Mouse (Mus musculus): ENCODE data around the gene Rin3.

The Rin3 gene

GRCm38 (mm10) chr12:102340471-102340870, 57.6 kb downstream of the Rin3 start:
- DNase-seq = no peak

DNA sequence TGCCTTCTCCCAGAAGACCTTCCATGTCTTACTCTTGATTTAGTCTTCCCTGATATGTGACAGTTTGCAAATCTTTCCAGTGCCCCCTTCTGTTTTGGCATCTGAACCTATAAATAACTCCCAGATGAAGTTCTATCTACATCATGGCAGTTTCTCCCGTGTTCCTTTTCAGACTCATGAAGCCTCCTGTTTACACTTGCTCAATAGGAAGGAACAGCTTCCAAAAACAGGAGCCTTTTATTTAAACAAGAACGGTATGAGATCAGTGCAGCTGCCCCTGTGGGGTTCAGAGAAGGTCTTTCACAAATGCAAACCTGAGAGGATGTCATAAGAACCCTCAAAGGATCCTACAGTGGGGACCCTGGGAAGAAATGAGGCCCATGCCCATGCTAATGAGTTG, 59.3 kb downstream of the Rin3 start:
- DNase-seq = no peak

- DNase-seq = no peak
These were observed 59.8 kb downstream of the Rin3 start for GRCm38 (mm10) chr12:102342602-102343001.

- DNase-seq = no peak
These were observed 62.4 kb downstream of the Rin3 start for GRCm38 (mm10) chr12:102345031-102345815.

DNA sequence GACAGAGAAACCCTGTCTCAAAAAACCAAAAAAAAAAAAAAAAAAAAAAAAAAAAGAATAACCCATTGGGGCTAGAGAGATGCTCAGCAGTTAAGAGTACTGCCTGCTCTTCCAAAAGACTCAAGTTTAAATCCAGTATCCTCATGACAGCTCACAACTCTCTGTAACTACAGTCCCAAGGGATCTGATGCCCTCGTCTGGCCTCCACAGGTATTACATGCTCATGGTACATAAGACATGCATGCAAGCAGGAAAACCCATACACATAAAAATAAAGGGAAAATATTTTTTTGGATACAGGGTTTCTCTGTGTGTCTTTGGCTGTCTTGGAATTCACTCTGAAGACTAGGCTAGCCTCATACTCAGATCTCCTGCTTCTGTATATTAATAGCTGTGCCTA, 63.7 kb downstream of the Rin3 start:
- no peak for DNase-seq

- no peak for DNase-seq
These were observed 65.6 kb downstream of the Rin3 start for GRCm38 (mm10) chr12:102348447-102348846.

- DNase-seq = no peak
These were observed 68.1 kb downstream of the Rin3 start for GRCm38 (mm10) chr12:102350997-102351396.

DNA sequence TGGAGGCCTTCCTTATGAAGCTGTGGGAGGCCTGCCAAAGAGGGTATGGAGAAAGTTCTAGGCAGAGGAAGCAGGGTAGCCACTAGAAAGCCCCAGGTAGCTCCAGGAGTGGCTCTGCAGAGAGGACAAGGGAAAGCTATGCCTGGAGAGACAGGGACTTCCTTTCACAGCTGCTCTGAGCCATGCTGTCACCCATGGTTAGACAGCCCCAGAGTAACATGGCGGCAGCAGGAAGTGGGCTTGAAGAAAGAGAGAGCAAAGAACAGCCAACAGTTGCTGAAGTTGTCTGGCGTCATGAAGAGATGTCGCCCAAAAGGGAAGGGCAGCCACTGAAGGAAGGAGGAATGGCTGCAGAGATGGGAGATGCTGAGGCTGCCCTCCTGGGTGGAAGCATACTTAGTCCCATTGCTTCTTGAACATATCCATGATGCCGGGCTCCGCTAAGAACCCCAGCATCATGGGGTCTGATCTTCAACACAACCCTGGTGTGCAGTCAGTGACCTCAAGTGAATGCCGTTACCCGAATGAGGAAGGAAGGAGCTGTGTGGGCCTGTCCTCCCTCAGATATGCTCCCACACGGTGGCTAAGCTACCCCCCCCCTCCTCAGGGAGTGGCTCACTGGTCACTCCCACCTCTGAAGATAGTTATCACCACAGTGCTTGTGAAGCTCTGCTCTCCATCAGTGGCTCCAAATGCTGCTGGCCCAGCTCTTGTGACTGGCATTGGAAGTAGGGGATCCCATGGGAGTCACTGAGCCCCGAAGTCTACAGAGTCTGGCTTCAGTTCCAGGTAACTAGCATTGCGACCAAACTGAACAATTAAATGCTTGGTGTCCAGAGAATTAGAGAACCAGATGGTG, 71.5 kb downstream of the Rin3 start:
- no peak for DNase-seq

GRCm38 (mm10) chr12:102355784-102356183, 72.9 kb downstream of the Rin3 start:
- DNase-seq = no peak

DNA sequence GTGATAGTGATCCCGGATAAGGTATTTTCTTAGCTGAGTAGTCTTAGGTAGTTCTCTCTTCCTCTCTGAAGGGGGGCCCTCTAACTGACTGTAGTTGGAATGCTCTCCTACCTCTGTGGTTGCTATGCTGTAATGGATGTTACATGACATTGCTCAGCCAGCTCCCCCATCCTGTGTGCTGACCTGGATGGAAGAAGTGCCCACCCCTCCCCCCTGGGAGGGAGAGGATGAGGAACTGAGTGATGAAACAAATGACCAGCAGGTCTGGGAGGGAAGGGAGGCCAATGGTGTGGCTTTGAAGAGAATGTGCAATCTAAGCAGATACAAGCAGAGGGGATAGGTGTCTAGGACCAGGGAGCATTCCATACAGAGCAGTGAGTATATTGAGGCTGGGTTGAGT, 73.9 kb downstream of the Rin3 start:
- DNase-seq = no peak

GRCm38 (mm10) chr12:102359390-102359789, 76.5 kb downstream of the Rin3 start:
- no peak for DNase-seq

DNA sequence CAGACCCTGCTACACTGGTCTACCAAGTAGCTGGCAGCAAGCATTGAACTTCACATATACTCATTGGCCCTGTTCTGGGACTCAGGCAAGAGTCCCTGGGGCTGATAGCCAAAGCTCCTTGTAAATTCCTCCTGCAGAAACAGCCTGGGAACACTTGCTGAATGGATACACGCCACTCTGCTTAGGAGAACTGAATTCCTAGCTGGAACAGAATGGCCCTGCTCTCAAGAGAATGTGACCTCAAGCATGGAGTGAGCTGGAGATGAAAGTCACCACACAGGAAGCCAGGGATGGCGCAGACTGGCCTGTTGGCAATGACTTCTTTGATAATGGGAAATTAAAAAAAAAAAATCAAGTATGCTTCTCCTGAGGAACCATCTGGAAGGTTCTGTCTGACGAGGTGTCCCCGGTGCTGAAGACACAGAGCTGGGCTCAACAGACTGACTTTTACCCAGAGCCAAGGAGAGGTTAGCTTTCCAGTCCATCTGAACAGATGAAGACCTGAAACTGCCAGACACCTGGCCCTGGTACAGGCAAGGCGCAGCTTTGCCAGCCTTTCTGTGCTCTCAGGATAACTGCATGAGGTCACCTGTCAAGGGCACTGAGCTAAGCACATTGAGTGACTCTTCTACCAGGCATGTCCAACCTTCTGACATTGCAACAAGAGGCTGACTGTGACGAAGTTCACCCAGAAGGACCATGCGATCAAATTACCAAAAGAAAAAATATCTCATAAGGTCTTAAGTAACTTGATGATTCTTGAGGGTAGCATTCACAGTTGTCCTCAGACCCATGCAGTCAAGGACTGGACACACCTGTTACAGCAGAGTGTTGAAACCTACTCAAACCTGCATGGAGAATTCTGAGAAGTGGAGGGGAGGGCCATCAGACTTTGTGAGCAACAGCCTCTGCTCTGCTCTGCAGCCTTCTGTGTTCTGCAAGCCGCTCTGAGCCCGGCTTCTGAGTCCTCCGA, 78.6 kb downstream of the Rin3 start:
- DNase-seq = peak; percentile 41

DNA sequence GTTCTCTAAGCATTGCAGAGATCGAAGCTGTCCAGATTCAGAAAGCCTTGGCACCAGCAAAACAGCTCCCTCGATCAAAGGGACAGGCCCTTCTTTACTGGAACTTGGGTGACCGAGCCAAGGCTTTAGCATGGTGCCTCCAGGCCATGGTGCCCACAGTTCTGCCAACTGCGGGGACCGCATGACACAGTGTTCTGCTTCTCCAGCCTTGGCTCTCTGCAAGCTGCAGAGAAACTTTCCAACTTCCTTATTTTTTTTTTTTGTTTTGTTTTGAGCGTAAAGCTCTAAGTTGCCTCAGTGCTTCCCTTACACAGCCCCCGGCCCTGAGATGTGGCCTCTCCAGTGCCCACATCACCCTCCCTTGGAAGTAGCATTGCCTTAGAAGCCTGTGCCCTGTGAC, 82.2 kb downstream of the Rin3 start:
- no peak for DNase-seq

- no peak for DNase-seq
These were observed 83.4 kb downstream of the Rin3 start for GRCm38 (mm10) chr12:102366126-102366816.

DNA sequence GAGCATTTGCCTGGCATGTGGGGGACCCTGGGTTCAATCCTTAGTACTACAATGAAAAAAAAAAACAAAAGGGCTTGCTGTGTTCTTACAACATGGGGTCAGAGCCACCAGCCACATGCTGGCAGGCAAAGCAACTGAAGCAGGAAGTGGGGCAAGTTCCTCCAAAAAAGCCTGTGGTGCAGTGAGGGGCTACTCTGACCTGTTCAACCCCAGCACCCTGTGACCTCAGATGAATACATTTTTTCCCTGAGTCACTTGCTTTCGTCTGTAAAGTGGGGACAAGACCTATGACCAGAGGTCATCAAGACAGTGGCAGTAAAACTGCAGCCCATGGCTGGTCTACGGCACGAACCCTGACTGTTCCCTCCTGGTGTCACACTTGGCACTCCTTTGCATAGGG, 84.2 kb downstream of the Rin3 start:
- DNase-seq = no peak

DNA sequence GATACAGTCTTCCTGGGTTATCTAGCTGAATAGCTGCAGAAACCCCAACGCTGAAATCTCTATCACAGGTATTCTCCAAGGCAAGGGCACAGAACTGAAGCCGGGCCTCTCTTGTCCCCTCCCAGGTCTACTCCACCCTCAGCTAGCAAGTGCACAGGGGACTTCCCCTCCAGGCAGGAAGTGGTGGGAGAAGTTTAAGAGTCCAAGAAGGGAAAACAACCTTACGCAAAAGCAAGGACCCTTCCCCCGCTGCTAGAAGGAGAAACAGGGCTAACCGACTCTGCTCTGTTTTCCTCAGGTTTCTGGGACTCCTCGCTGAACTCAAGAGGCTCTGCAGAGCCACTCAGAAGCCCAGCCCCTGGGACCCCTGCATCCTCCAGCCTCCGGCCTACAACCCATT, 85.2 kb downstream of the Rin3 start:
- DNase-seq = no peak

DNA sequence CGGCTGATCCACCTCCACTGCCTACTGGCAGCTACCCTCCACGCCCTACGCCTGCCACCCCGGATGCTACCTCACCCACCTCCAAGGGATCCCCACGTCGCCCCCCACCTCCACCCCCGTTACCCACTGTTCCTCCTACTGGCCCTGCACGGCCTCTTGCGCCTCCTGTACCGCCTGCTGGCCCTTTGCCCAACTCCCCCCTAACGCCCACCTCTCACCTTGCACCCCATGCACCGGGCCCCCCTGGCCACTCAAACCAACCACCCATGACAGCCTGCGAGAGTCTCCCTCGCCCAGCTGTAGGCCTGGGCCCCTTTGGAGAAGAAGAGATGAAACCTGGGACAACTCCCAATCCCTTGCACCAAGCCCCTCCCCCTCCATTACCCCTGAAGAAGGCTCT, 85.7 kb downstream of the Rin3 start:
- no peak for DNase-seq

DNA sequence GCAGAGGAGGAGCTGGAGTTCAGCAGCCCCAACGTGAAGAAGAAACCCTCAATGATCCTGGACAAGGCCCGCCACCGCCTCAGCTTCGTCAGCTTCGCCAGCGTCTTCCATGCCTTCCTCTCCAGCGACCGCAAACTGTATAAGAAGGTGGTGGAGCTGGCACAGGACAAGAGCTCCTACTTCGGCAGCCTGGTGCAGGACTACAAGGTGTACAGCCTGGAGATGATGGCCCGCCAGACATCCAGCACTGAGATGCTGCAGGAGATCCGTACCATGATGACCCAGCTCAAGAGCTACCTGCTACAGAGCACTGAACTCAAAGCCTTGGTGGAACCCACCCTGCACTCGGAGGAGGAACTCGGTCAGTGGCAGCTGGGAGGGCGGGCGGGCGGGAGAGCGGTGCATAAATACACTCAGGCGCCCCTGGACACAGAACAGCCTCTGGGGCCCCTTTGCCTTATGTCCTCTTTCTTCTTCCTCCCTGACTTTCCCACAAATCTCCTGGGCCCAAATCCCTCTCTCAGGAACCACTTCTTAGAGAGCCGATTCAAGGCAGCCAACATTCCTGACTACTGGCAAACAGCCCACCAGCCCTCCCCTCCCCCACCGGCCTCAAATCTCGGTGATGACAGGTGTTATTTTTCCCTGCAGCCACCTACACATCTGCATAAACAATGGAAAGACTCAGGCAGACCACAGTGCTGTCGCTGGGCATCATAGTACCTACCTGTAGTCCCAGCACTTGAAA, 86.8 kb downstream of the Rin3 start:
- DNase-seq = no peak

DNA sequence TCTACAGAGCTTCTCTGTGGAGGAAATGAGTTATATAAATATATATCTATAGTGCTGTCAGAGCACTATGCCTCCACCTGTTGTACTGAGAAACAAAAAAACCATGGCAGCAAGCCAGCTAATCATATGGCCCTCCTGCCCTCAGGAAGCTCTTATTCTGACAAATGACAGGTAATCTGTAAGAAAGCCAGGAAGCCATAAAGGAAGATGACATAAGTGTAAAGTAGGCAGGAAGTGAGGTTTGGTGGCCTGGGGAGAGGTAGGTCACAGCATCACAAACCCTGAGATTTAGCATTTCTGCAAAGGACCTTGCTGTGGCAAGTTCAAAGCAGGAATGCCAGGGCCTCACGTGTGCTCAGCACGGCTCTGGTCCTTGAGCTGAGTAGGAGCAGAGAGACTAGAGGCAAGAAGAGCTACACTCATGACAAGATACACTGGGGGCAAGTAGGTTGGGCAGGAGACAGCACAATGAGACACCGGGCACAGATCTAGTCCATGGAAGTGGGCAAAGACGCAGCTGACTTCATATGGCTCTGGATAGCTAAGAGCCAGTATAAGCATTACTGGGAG, 88.2 kb downstream of the Rin3 start:
- DNase-seq = no peak

- no peak for DNase-seq
These were observed 89.5 kb downstream of the Rin3 start for GRCm38 (mm10) chr12:102372322-102372721.

GRCm38 (mm10) chr12:102382180-102382579, 99.3 kb downstream of the Rin3 start:
- DNase-seq = no peak

Measured in cerebellum, adult 9-11 months (tissue).